Mouse (Mus musculus): ENCODE measurements at regions not wholly inside any gene's neighbourhood (a gene's known extent, or its start where the extent isn't known, plus 50 kb on each side); places are given as distances from the start of the nearest gene placed in this dataset.

DNA sequence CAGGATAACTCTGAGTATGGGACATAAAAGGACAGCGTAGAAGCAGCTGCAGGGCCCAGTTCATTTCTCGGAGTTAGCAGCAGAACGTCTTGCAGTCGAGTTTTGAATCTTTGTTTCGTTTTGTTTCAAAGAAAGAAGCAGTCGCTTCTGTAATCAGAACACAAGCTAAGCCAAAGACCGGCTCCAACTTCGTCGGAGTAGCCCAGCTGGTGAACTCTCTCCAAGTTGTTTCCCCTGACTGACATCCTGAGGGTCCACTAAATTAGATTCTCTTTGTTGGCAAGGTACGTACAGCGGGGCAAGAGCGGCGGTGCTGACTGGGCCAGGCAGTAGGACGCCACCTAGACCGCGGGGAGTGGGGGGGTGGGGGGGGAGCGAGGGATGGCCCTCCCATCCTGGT is 102.6 kb upstream of the Zic3 start:
- TF ChIP-seq CTCF (IDR thresholded peaks at IDR 0.05; ENCODE audit: borderline replicate concordance, extremely low read depth, insufficient read depth, insufficient read length) (no peak), POLR2A (IDR thresholded peaks at IDR 0.05; ENCODE audit: borderline replicate concordance, extremely low read depth, insufficient read depth, insufficient read length, poor library complexity, severe bottlenecking) (no peak)
